Mouse (Mus musculus) urinary bladder, postnatal 10 days (tissue): ENCODE measurements around the gene Slc44a3.

Source experiments
- DNase-seq: peaks from one replicate; pipeline ENCODE4 v3.0.0; 2022; ENCODE audit warnings: low spot score

Slc44a3 gene

GRCm38 (mm10) chr3:121532176-121532575, at the start of gene Slc44a3:
Gene Slc44a3 (minus strand): TSS chr3:121532404.
- DNase-seq, result peak; percentile 41

GRCm38 (mm10) chr3:121579880-121580549, 47.8 kb upstream of the Slc44a3 start:
- DNase-seq, result no peak

- no peak for DNase-seq
Observed at GRCm38 (mm10) chr3:121579402-121579801, 47.2 kb upstream of the Slc44a3 start.

GRCm38 (mm10) chr3:121578706-121579105, 46.5 kb upstream of the Slc44a3 start:
- no peak for DNase-seq

GRCm38 (mm10) chr3:121577641-121578040, 45.4 kb upstream of the Slc44a3 start:
- no peak for DNase-seq

GRCm38 (mm10) chr3:121577032-121577591, 44.9 kb upstream of the Slc44a3 start:
- no peak for DNase-seq

- no peak for DNase-seq
Observed at GRCm38 (mm10) chr3:121576367-121576766, 44.2 kb upstream of the Slc44a3 start.

GRCm38 (mm10) chr3:121574386-121574785, 42.2 kb upstream of the Slc44a3 start:
- no peak for DNase-seq

- DNase-seq, result no peak
Observed at GRCm38 (mm10) chr3:121573858-121574257, 41.7 kb upstream of the Slc44a3 start.

- no peak for DNase-seq
Observed at GRCm38 (mm10) chr3:121571491-121571890, 39.3 kb upstream of the Slc44a3 start.

GRCm38 (mm10) chr3:121570623-121571022, 38.4 kb upstream of the Slc44a3 start:
- DNase-seq, result no peak

GRCm38 (mm10) chr3:121569767-121570166, 37.6 kb upstream of the Slc44a3 start:
- no peak for DNase-seq

GRCm38 (mm10) chr3:121569004-121569403, 36.8 kb upstream of the Slc44a3 start:
- DNase-seq, result no peak

- no peak for DNase-seq
Observed at GRCm38 (mm10) chr3:121567904-121568303, 35.7 kb upstream of the Slc44a3 start.

GRCm38 (mm10) chr3:121567337-121567900, 35.2 kb upstream of the Slc44a3 start:
- no peak for DNase-seq

GRCm38 (mm10) chr3:121566901-121567300, 34.7 kb upstream of the Slc44a3 start:
- no peak for DNase-seq

- no peak for DNase-seq
Observed at GRCm38 (mm10) chr3:121561803-121562202, 29.6 kb upstream of the Slc44a3 start.

- no peak for DNase-seq
Observed at GRCm38 (mm10) chr3:121560115-121560865, 28.1 kb upstream of the Slc44a3 start.

GRCm38 (mm10) chr3:121559406-121560114, 27.4 kb upstream of the Slc44a3 start:
- no peak for DNase-seq

- no peak for DNase-seq
Observed at GRCm38 (mm10) chr3:121558861-121559260, 26.7 kb upstream of the Slc44a3 start.

GRCm38 (mm10) chr3:121556304-121556703, 24.1 kb upstream of the Slc44a3 start:
- no peak for DNase-seq

GRCm38 (mm10) chr3:121553294-121553693, 21.1 kb upstream of the Slc44a3 start:
- no peak for DNase-seq
